Mouse (Mus musculus) embryo, embryonic 11 days (tissue): ENCODE measurements around the gene Il27ra.

Experiments used
- DNase-seq: peaks from one replicate; pipeline ENCODE4 v3.0.0-alpha.2; 2015

Gene Il27ra

GRCm38 (mm10) chr8:84065457-84066072 lies 23.2 kb upstream of the Il27ra start:
- no peak for DNase-seq

- DNase-seq: no peak
These were observed 22.6 kb upstream of the Il27ra start, which contains the start of gene Gm10643 for GRCm38 (mm10) chr8:84065037-84065436. TSS of gene Gm10643 (minus strand) at chr8:84065137.

DNA sequence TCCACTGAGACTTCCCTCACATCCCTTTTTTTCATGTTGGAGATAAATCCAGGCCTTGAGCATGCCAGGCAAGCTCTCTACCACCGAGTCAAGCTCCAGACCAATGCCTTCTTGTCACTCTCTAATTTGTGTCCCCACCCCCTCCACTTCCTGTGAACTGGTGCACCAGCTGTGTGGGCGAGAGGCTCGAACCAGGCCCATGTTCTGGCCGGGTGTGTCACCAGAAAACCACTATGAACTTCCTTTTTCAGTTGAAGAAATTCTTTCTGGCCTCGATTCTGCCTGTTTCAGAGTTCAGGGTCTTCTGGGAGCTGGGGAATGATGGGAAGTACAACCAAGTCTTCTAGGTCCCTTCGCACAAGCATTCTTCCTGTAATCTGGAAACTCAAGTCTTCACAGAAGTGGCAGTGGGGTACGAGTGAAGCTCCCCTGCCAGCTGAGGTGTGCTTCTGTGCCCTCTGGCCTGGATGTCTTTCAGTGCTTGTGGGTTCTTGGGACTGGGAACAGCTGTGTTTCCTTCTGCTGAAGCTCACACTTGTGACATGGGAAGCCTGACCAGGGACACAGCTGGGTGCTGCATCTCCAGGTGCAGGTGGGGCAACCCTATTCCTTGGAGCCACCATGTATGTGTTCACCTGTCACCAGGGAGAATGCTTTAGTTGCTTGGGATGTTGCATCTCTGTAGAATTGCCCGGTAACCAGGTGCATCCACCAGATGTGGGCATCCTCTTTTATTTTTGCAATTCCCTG lies 21.6 kb upstream of the Il27ra start:
- DNase-seq: no peak

GRCm38 (mm10) chr8:84060245-84060644 lies 17.9 kb upstream of the Il27ra start:
- no peak for DNase-seq

- DNase-seq: no peak
These were observed 16.8 kb upstream of the Il27ra start for GRCm38 (mm10) chr8:84059226-84059625.

DNA sequence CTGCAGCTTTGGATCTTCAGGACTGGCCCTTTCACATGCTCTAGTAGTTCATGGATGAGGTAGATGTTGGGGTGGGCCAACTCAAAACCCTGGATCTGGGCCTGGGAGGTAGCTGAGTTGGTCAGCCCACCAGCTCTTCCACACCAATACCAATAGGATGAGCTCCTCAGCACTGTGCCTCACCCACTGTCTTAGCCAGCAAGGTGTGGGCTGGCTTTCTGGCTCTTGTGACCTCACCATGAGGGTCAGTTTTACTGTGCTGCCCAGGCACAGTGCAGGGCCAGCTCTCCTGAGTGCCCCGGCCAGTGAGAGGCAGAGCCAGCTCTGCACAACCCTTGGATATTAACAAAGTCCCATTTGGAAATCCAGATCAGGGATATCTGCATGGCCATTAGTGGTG lies 15.4 kb upstream of the Il27ra start:
- DNase-seq: no peak

DNA sequence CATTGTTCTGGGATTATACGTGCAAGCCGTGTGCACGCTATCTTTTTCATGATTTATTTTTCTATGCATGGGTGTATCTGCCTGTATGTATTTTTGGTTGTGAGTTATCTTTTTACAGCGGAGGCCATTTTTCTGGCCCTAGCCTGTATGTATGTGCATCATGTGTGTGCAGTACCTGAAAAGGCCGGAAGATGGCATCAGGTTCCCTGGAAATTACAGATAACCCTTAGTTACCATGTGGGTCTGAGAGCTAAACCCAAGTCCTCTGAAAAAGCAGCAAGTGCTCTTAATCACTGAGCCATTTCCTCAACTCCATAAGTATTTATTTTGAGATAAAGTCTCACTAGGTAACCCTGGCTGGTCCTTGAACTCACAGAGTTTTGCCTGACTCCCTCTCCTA lies 10.8 kb upstream of the Il27ra start:
- no peak for DNase-seq

- DNase-seq: no peak
These were observed 10.4 kb upstream of the Il27ra start for GRCm38 (mm10) chr8:84052746-84053145.

GRCm38 (mm10) chr8:84048171-84048570 lies 5.8 kb upstream of the Il27ra start:
- DNase-seq: no peak

DNA sequence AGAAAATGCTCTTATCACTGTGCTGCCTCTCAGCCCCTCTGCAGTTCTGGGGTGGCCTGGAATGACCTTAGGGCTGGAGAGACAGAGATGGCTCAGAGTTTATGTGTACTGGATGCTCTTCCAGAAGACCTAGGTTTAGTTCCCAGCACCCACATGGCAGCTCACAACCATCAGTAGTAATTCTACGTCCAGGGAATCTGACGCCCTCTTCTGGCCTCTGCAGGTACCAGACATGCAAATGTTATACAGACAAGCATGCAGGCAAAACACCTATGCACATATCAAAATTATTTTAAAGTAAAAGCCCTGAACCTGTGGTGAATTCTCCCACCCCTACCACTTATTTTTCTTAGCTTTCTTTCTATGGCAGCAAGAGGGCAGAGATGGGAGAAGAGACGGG lies 4.1 kb upstream of the Il27ra start:
- DNase-seq: no peak

DNA sequence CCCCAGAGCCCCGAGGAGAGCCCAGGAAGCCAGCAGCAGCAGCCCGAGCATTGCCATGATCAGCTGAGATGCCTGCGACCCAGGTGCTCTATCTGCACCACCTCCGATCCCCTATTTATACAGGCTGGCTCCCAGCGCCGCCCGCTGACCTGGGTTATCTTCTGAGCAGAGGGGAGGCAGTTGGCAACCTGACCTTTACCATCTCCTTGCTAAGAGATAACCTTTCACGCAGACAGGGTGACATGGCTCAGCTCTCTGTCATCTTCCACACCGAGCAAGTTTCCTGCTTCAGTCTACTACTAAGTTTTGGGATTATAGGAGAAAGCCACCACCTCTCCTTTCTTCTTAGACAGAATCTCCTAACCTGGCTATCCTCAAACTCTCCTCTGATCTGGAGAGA lies 2.5 kb upstream of the Il27ra start, which contains the start of gene Rln3:
Rln3 (minus strand) TSS at position 101 of the 400 bp plus-strand sequence.
- no peak for DNase-seq

DNA sequence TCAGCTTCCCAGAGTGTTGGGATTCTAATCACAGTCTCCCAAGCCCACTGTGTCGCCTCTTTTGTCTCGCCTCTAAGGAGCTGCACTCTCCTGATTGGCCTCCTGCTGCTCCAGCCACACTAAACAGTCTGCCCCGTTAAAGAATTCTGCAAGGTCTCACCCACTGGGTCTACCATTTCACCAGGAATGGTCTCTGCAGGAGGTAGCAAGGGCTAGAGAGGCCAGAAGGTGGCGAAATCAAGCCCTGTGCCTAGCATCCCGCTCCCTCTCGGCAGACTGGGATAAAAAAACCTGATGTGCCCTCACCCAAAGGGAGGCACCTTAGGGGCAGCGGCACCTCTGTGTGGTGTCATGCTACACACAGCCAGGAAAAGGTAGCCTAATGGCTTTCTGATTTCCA lies 1.7 kb upstream of the Il27ra start:
- DNase-seq: no peak

- DNase-seq: no peak
These were observed 556 bp upstream of the Il27ra start for GRCm38 (mm10) chr8:84042948-84043342.

DNA sequence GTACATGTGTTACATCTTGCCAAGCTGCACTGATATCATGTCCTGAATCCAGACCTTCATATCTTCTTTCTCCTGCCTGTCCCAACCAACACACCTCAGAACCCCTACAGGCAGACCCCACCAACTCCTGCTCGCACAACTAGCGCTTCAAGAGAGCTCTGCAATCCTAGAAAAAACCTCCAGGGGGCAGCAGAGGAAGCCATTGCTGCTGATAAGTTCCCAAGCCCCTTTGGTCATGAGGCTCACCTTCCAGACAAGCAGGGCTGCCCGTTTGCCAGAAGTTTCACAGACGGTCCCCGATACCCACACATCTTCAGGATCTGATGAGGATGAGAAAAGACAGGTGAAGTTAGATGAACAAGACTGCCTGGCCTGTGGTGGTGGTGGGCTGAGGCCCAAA lies 3.3 kb downstream of the Il27ra start:
- DNase-seq: peak; percentile 85

- DNase-seq: no peak
These were observed 4.4 kb downstream of the Il27ra start for GRCm38 (mm10) chr8:84038015-84038414.

DNA sequence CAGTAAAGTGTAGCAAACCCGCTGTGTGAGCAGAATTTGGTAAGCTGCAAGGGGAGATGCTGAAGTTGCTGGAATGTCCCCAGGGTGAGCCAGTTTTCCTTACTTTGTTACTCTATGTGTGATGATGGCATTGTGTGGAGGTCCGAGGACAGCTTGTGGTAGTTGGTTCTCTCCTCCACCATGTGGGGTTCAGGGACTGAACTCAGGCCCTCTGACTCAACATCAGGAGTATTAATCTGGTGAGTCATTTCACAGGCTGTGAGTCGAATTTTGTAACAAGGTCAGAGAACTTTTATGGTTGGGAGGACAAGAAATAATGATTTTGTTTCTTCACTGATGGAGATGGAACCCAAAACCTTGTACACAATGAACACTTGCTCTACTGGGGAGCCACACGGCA lies 9.6 kb downstream of the Il27ra start:
- DNase-seq: no peak

GRCm38 (mm10) chr8:84029272-84029671 lies 13.1 kb downstream of the Il27ra start:
- no peak for DNase-seq

- DNase-seq: no peak
These were observed 14.9 kb downstream of the Il27ra start for GRCm38 (mm10) chr8:84027449-84027848.

- DNase-seq: peak; percentile 89
These were observed 16.5 kb downstream of the Il27ra start for GRCm38 (mm10) chr8:84025863-84026262.

GRCm38 (mm10) chr8:84024171-84024570 lies 18.2 kb downstream of the Il27ra start:
- DNase-seq: peak; percentile 76

DNA sequence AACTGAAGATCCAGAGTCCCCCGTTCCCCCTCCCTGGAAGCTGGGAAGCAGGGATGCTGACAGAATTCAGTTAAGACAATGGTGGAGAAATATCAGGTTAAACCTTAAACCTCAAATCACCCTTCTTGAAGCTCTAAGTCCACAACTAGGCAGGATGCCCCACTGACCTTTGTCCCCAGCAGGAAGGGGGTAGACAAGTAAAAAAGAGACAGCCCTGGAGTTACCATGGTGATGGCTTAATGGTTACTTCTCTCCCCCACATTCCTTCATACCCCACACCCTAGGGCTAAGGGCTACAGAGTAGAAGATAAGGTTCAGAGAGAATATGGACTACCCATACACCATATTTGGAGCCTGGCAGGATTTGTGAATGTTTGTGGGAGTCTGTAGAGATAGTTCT lies 18.8 kb downstream of the Il27ra start:
- DNase-seq: no peak

DNA sequence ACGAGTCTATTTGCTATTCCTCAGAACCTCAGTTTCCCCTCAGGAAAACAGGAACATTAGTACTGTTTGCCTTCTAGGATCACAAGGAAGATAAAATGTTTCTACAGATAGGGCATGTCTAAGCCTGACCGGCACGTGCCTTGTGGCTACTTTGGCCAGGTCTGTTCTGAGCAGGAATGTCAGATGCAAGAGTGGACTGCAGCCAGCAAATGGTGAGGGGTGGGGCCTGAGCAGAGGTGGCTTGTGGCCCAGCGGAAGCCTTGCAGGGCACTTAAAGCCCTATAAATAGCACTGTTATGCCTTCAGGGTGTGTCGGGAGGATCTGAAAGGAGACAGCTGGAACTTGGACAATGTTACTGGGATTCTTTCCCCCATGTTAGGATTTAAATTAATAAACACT lies 19.3 kb downstream of the Il27ra start:
- no peak for DNase-seq

GRCm38 (mm10) chr8:84021569-84021968 lies 20.8 kb downstream of the Il27ra start:
- no peak for DNase-seq

DNA sequence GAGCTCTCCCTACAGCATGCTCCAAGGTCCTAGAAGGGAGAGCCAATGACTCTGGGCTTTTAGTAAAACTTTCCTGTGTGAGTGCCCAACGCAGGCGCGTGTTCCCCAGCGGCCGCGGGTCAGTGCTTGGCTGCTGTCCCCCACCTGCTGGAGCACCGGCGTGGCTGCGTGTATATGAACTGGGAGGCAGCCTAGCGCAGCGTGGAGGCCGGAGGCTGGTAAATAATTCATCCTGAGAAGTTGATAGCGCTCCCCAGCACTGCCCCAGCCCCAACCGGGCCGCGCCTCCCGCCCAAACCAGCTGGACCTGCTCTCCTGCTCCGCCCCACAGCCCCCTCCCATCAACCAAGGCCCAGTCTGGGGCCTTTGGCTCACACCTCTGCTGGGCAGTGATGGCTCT lies 21.3 kb downstream of the Il27ra start, which contains the start of gene Palm3:
Palm3 (plus strand) TSS at position 376 of the 400 bp plus-strand sequence.
- DNase-seq: no peak

- DNase-seq: no peak
These were observed 22.7 kb downstream of the Il27ra start for GRCm38 (mm10) chr8:84019738-84020137.
